Mouse (Mus musculus) testis, adult 2 months (tissue): ENCODE data around the gene Mob4.

Source experiments
- CTCF ChIP-seq: fragments of 200-500 bp; IDR thresholded peaks from 2 replicates; pipeline ENCODE4 v1.5.1; 2012; ENCODE audit warnings: low read depth, mild to moderate bottlenecking, inconsistent platforms, low read length, moderate library complexity; ENCODE audit not compliant: control insufficient read depth, insufficient read depth, insufficient replicate concordance
- POLR2A ChIP-seq: fragments of 200-500 bp; IDR thresholded peaks from 2 replicates; pipeline ENCODE4 v1.6.1; 2012; ENCODE audit warnings: low read depth, mild to moderate bottlenecking, inconsistent platforms, low read length, moderate library complexity; ENCODE audit not compliant: control insufficient read depth

DNA sequence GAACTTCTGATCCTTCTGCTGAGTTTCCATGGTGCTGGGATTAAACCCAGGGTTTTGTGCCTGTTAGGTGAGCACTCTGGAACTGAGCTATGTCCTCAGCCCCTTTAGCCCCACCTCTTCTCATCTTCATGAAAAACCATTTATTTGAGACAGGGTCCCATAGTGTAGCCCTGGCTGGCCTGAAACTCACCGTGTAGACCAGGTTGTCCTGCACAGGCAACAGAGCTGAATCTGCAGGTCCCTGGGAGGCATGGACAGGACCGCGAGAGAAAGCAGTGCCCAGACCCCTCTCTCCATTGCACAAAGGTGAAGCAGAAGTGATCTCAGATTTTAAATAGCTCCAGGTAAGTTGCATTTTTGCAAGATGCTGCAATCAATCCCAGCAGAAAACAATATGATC is 29.2 kb downstream of the Mob4 start:
- TF ChIP-seq CTCF = no peak
- no peak for TF ChIP-seq POLR2A
